Mouse (Mus musculus): ENCODE measurements around the gene Grm5. TPM values are rescaled to one million over a fixed set of nuclear protein-coding genes. Genes with fewer than 3 reads are reported as not detected.

Gene Grm5
- 39.7 and 40.2 TPM in 2 replicates for polyA plus RNA-seq (2012; rRNA removed)

DNA sequence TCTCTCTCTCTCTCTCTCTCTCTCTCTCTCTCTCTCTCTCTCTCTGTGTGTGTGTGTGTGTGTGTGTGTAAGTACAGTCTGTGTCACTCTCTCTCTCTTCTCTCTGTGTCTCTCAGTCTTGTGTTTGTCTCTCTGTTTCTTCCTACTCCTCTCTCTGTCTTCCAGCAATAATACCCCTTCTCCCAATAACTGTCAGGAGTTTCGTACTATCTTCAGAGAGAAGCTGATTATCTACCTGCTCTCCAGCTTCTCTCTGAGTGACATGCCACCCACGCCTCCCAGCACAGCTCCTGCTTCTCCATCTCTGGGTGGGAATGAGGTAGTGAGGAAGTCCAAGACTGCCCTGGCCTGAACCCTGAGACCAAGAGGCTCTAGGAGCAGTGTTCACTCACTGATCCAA, at the start of gene Grm5:
Gene Grm5, plus strand, starts transcription at position 301 of the 400 bp plus-strand sequence.

Other genes with a start within 250 kb of the Grm5 start
- gene Tyr, start 90.7 kb upstream of the Grm5 start, polyA plus RNA-seq (2012; rRNA removed): 0.04 TPM in 1 of 2 replicates, not detected in the other

Data from central nervous system, embryonic 18 days (tissue).